ENCODE assay signal across 11 mouse cellular contexts in genomic region chr12:52317635-52318034, GRCm38 (mm10).
"Had no signal": no experiment of that assay in that cellular context is flagged by ENCODE, and none has a peak within 500 bp of the region (broad histone marks: within the 10 kb centered on the region; RNA-seq: fewer than 3 reads in every experiment).

No protein-coding gene starts in this region.

- H3K36me3 ChIP-seq: intestine, embryonic 15.5 days; liver, embryonic 13.5 days had no signal

- H3K27me3 ChIP-seq: intestine, embryonic 15.5 days; liver, embryonic 13.5 days had no signal

- H3K4me1 ChIP-seq: intestine, embryonic 15.5 days; liver, embryonic 13.5 days had no signal

- H3K4me3 ChIP-seq: intestine, embryonic 15.5 days; left cerebral cortex, adult 2 months; liver, embryonic 13.5 days had no signal

- H3K4me2 ChIP-seq: intestine, embryonic 15.5 days; liver, embryonic 13.5 days had no signal

- DNase-seq: layer of hippocampus, postnatal 36 days; liver, embryonic 13.5 days; lung, adult 2 months; lung, postnatal 14 days; lung, postnatal 4 days; midbrain, embryonic 14.5 days; thymus, adult 2 months; thymus, postnatal 14 days; thymus, postnatal 4 days had no signal

- ATAC-seq: intestine, embryonic 15.5 days had no signal

- H3K9me3 ChIP-seq: intestine, embryonic 15.5 days; liver, embryonic 13.5 days had no signal

- H3K9ac ChIP-seq: intestine, embryonic 15.5 days; liver, embryonic 13.5 days had no signal

- H3K27ac ChIP-seq: intestine, embryonic 15.5 days; left cerebral cortex, adult 2 months; liver, embryonic 13.5 days had no signal
